Mouse (Mus musculus) heart, postnatal 0 days (tissue): ENCODE measurements around the gene Kcnn3. TPM values are rescaled to one million over a fixed set of nuclear protein-coding genes. Genes with fewer than 3 reads are reported as not detected.

Experiments
- ATAC-seq: fragments of 200-750 bp; cut with Nextera tagmentation; 2 replicates; pipeline ENCODE4 v1.8.0; 2017; ENCODE audit warnings: low read depth, moderate number of reproducible peaks, moderate library complexity; ENCODE audit not compliant: insufficient read depth
- DNase-seq: peaks from one replicate; pipeline ENCODE4 v3.0.0-alpha.2; 2016; ENCODE audit warnings: low spot score
- H3K27ac ChIP-seq: fragments of 300-500 bp; sonication (generic); 2 replicates; pipeline ENCODE4 v1.5.1; 2014; ENCODE audit warnings: low read depth, mild to moderate bottlenecking
- H3K27me3 ChIP-seq: fragments of 300-500 bp; sonication (generic); 2 replicates; pipeline ENCODE4 v1.6.1; 2014; ENCODE audit warnings: low read length, mixed read lengths; ENCODE audit not compliant: control insufficient read depth, insufficient read depth
- H3K36me3 ChIP-seq: fragments of 300-500 bp; sonication (generic); replicated peaks from 2 replicates; pipeline ENCODE4 v1.6.1; 2014; ENCODE audit warnings: low read length, mixed read lengths; ENCODE audit not compliant: control insufficient read depth, insufficient read depth
- H3K4me1 ChIP-seq: fragments of 300-500 bp; sonication (generic); 2 replicates; pipeline ENCODE4 v1.6.1; 2014; ENCODE audit warnings: antibody characterized with exemption; ENCODE audit not compliant: control insufficient read depth, insufficient read depth
- H3K4me2 ChIP-seq: fragments of 300-500 bp; sonication (generic); 2 replicates; pipeline ENCODE4 v1.6.1; 2014; ENCODE audit warnings: low read depth, mild to moderate bottlenecking, low read length, moderate library complexity
- H3K4me3 ChIP-seq: fragments of 300-500 bp; sonication (generic); 2 replicates; pipeline ENCODE4 v1.5.1; 2014; ENCODE audit warnings: low read depth, low read length
- H3K9ac ChIP-seq: fragments of 300-500 bp; sonication (generic); replicated peaks from 2 replicates; pipeline ENCODE4 v1.6.1; 2014; ENCODE audit warnings: low read depth, low read length, mixed read lengths
- H3K9me3 ChIP-seq: fragments of 300-500 bp; sonication (generic); replicated peaks from 2 replicates; pipeline ENCODE4 v1.6.1; 2016; ENCODE audit warnings: low read length; ENCODE audit not compliant: control insufficient read depth
- CTCF ChIP-seq: IDR thresholded peaks from 2 replicates; pipeline ENCODE4 v1.5.1; 2016; ENCODE audit warnings: antibody characterized with exemption, control low read depth, low read depth
- EP300 ChIP-seq: IDR thresholded peaks from 2 replicates; pipeline ENCODE4 v1.6.1; 2016; ENCODE audit warnings: antibody characterized with exemption, low read depth
- WGBS: fragments of 180-500 bp; shearing (Covaris S2); extraction: QIAGEN DNeasy Blood & Tissue Kit; methylation state at CpG from one replicate; pipeline ENCODE4 v1.1.7; 2014; 5-methylcytosine and 5-hydroxymethylcytosine counted together
- polyA plus RNA-seq: library from polyadenylated mRNA; unstranded; fragments of >200 nt; fragmentation: Nextera tagmentation; extraction: Ambion mirVana; gene quantifications from 2 replicates; pipeline ENCODE4 v1.2.1, GENCODE M21; 2015
- total RNA-seq: library from RNA; depleted of rRNA; stranded (reverse); fragments of >200 nt; gene quantifications from 2 replicates; pipeline ENCODE4 v1.2.3, GENCODE M21; 2014; ENCODE audit warnings: low replicate concordance

Gene Kcnn3
- total and polyA plus RNA-seq, 2 experiments from 2014 or later: 1.5 to 4.7 TPM

- no peak overlapping the region for H3K4me2 ChIP-seq
- 60% methylated on average over 3 of the region's 3 CpGs for WGBS
- no peak overlapping the region for H3K9ac ChIP-seq
- TF ChIP-seq EP300: no peak
- no peak for TF ChIP-seq CTCF
- H3K9me3 ChIP-seq: no peaks in the 10 kb centered on the region
- ATAC-seq (no peak), DNase-seq (no peak)
- no peak overlapping the region for H3K4me3 ChIP-seq
- H3K4me1 ChIP-seq: no peaks in the 10 kb centered on the region
- 0 out of 2 replicates have a peak, but pooled peaks cover 4% of the 10 kb centered on the region for H3K27me3 ChIP-seq
- no peaks in the 10 kb centered on the region for H3K36me3 ChIP-seq
- H3K27ac ChIP-seq: 0 out of 2 replicates have a peak overlapping the region, but pooled peaks have one; percentile 11
Measured at GRCm38 (mm10) chr3:89629811-89630210, 109.8 kb downstream of the Kcnn3 start.

- Histone ChIP-seq H3K4me3 (no peak overlapping the region), H3K27ac (no peak overlapping the region), H3K9me3 (no peaks in the 10 kb centered on the region), H3K4me1 (no peaks in the 10 kb centered on the region), H3K9ac (no peak overlapping the region), H3K27me3 (0 out of 2 replicates have a peak, but pooled peaks cover 4% of the 10 kb centered on the region), H3K36me3 (no peaks in the 10 kb centered on the region), H3K4me2 (no peak overlapping the region)
- ATAC-seq: no peak
- TF ChIP-seq EP300 (no peak), CTCF (no peak)
- no peak for DNase-seq
- 66% methylated on average over 5 of the region's 5 CpGs for WGBS
Measured at GRCm38 (mm10) chr3:89631750-89632149, 111.8 kb downstream of the Kcnn3 start.

GRCm38 (mm10) chr3:89633531-89633930 lies 113.6 kb downstream of the Kcnn3 start:
- Histone ChIP-seq H3K4me2 (no peak overlapping the region), H3K4me3 (no peak overlapping the region), H3K27ac (no peak overlapping the region), H3K9ac (no peak overlapping the region), H3K27me3 (0 out of 2 replicates have a peak, but pooled peaks cover 4% of the 10 kb centered on the region), H3K4me1 (no peaks in the 10 kb centered on the region), H3K9me3 (no peaks in the 10 kb centered on the region), H3K36me3 (no peaks in the 10 kb centered on the region)
- TF ChIP-seq EP300 (no peak), CTCF (no peak)
- 48% methylated on average over 6 of the region's 6 CpGs for WGBS
- ATAC-seq (no peak), DNase-seq (no peak)

GRCm38 (mm10) chr3:89633941-89634340 lies 114.0 kb downstream of the Kcnn3 start:
- Histone ChIP-seq H3K27ac (no peak overlapping the region), H3K4me1 (no peaks in the 10 kb centered on the region), H3K9ac (no peak overlapping the region), H3K4me3 (no peak overlapping the region), H3K36me3 (no peaks in the 10 kb centered on the region), H3K9me3 (no peaks in the 10 kb centered on the region), H3K4me2 (no peak overlapping the region), H3K27me3 (0 out of 2 replicates have a peak, but pooled peaks cover 4% of the 10 kb centered on the region)
- no peak for TF ChIP-seq EP300
- no peak for TF ChIP-seq CTCF
- WGBS: 75% methylated on average over 6 of the region's 6 CpGs
- peak; percentile 75 for ATAC-seq
- no peak for DNase-seq

- H3K4me3 ChIP-seq: no peak overlapping the region
- H3K4me2 ChIP-seq: no peak overlapping the region
- H3K4me1 ChIP-seq: peaks cover 8% of the 10 kb centered on the region; the same call in 1 of the 2 replicates
- H3K27ac ChIP-seq: no peak overlapping the region
- H3K9ac ChIP-seq: no peak overlapping the region
- 28% methylated on average over 3 of the region's 3 CpGs for whole genome bisulfite sequencing
- DNase-seq: no peak
- no peaks in the 10 kb centered on the region for H3K36me3 ChIP-seq
- ATAC-seq: no peak
- H3K27me3 ChIP-seq: peaks cover 4% of the 10 kb centered on the region; the same call in 1 of the 2 replicates
- TF ChIP-seq EP300 (no peak), CTCF (no peak)
- no peaks in the 10 kb centered on the region for H3K9me3 ChIP-seq
Measured at GRCm38 (mm10) chr3:89640804-89641203, 120.8 kb downstream of the Kcnn3 start.

- Histone ChIP-seq H3K36me3 (no peaks in the 10 kb centered on the region), H3K4me3 (no peak overlapping the region), H3K9ac (no peak overlapping the region), H3K4me1 (peaks cover 22% of the 10 kb centered on the region), H3K27ac (no peak overlapping the region), H3K4me2 (no peak overlapping the region), H3K9me3 (no peaks in the 10 kb centered on the region), H3K27me3 (peaks cover 4% of the 10 kb centered on the region; the same call in 1 of the 2 replicates)
- DNase-seq (no peak), ATAC-seq (peak; percentile 39; the same call in 1 of the 2 replicates)
- TF ChIP-seq CTCF (no peak), EP300 (no peak)
- WGBS: 51% methylated on average over 8 of the region's 8 CpGs
Measured at GRCm38 (mm10) chr3:89643391-89643790, 123.4 kb downstream of the Kcnn3 start.
